Mouse (Mus musculus): Measurements from ENCODE around the gene Vwa8.

Vwa8 gene

DNA sequence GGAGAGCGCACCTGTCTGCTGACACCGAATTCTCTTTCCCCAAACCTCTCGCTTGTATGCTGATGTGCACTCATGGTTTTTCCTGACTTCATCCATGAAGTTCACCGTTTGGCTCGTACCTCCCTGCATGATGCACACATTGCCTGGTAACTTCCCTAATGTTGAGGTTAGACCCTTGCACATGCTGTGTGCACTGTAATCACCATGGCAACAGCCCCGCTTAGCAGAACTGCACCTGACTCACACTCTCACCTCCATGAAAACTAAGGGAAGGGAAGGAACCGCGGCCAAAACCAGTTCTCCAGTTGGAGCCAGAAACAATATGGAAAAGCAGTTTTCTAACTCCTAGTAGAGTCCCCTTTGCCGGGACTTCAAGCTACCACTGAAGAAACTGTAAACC is 294.8 kb downstream of the Vwa8 start:
- no peak for ATAC-seq (ENCODE audit: low TSS enrichment)

DNA sequence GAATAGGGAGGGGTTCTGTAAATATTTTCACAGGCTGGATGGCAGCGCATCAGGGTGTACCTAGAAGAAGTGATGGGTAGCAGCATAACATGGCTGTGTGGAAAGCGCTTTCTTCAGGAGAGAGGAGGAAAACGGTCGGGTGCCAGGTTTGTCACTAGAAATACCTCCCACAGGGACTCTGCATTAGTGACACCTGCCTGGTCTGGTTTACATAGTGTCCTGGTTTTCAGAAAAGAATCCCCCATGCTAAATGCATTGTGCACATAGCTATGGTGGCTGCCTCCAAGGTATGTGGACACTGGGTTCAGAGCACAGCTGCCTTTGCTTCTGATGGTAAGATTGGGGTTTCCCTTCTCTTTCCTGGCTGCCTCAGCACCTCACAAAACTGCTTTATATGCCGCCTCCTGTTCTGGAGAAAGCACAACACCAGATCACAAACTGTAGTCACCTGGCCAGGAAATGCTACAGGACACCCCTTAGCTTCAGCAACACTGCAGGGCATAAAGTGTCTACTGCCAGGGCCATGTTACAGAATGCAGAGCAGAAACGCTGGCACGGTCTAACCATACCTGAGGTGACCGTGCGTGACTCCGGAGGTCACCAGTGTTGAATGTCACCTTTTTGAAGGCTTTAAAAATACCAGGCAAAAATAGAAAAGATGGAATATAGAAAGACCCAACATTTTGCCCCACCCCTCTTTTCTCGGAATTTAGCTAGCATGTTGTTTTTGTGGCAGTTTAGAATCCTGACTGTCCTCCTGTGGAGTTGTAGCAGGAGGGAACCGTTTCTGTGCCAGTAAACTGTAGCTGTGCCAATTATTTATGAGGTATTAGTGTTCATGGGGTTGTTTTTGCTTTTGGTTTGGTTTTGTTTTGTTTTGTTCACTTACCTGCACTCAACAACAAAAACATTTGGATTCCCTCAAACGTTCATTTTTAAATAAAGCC is 295.7 kb downstream of the Vwa8 start:
- no peak for ATAC-seq (ENCODE audit: low TSS enrichment)

DNA sequence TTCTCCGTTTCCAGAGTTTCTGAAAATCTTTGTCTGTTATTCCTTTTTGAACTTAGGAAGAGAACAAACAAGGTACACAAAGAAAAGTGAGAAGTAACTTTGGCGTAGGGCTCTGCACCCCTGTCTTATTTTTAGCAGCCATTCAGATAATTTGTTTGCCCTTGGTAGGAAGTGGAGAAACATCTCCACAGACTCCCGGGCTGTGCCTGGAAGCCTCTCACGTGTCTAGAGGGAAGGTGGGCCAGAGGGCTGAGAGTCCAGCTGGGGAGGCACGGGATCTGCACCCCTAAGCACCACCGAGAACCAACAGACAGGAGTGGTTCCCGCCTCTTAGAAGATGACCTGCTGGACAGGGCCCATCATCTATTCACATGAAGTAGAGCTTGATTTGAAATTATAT is 302.9 kb downstream of the Vwa8 start:
- no peak for ATAC-seq (ENCODE audit: low TSS enrichment)

DNA sequence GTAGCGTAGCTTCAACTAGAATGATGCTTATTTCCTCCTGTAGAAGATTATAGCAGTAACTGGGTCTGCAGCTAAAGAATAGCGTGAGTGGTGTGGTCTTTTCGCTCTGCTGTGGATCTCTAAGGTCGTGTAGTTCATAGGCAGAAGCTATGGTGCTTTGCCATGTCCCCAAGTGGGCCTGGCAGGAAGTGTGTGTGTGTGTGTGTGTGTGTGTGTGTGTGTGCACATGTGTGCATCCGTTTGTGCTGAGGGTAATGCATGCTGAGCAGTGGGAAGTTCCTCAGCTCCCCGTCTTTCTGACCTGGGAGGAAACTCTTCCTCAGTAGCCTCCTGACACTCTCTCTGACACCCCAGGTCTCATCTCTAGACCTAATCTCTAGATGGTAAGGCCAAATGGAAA is 305.0 kb downstream of the Vwa8 start:
- no peak for ATAC-seq (ENCODE audit: low TSS enrichment)

DNA sequence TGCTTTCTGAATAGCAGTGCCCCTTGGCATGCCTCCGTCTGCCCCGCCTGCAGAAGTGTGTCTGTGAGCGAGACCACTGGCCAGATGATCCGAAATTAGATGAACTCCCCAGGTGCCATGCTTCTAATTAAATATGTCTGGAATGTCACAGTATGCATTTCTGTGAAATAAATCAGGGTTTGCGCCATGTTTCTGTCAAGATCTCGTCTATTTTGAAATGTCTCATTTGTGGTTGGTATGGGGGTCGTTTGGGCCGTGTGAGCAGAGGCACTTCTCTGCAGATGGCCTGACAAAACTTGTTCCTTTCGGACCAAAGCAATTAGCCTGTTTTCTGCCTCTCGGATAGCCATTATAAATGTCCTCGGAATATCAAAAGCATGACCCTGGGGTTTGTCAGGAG is 306.1 kb downstream of the Vwa8 start:
- ATAC-seq (ENCODE audit: low TSS enrichment): no peak

- ATAC-seq (ENCODE audit: low TSS enrichment): no peak
These were observed 307.9 kb downstream of the Vwa8 start for GRCm38 (mm10) chr14:79156526-79157411.

DNA sequence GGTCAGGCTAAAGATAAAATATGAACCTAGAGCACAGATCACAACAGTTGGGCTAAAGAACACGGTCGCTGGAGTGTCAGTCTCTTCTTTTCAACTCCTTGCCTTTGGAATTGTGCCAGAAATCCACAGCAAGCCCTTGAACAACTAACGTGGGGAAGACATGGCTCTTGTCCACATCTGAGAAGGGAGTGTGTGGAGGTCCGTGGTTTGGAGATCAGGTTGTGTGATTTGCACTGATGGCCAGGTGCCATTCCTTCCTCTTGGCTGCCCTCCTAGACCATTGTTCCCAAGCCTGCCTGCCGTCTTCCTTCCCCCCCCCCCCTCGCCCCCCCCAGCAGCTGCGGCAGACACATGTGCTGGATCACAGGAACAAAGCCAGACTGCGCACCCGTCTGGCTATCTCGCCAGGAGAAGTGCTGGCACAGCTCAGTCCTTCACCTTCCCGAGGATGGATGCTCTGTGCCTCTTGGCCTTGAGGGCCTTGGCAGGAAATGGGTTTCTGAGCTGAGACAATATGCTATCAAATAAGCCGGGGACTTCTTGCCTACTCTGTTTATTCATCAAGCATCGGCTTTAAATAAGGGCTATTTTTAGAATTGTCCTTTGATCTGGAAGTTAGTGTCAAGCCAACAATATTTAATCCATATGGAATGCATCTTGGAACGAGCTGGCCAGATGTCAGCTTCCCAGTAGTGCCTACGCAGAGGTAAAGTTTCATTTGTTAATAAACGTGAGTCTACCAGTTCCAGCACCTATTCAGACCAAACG is 308.8 kb downstream of the Vwa8 start:
- ATAC-seq (ENCODE audit: low TSS enrichment): no peak

DNA sequence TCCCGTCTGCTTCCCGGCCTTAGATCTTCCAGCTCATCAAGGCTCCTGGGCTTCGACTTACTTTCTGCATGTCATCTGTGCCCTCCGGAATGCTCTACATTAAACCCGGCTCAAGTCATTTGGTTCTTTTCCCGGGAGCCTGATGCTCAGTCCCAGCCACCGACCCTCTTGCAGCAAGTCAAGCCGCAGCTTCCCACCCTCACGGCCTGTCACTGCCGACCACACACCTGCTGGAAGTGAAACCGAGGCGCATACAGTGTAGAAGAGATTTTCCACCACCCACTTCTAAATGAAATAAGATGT is 309.3 kb downstream of the Vwa8 start:
- no peak for ATAC-seq (ENCODE audit: low TSS enrichment)

GRCm38 (mm10) chr14:79158673-79159200 is 309.9 kb downstream of the Vwa8 start:
- ATAC-seq (ENCODE audit: low TSS enrichment): no peak

DNA sequence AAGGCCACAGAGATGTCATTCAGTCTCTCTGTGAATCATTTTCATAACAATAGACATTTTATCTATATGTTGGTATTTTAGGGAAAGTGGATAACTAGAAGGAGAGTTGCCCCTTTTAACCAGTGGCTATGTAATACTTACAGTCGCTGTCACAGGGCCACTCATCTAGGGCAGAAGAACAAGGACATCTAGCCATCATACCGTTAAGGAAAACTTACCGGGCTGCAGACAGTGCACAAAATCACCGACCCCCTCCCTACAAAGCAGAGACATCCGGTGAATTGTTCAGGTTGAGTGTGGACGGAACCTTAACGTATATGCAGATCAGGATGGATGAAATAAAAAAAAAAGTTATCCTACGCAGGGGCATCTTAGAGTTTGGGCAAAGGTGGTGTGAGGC is 310.6 kb downstream of the Vwa8 start:
- no peak for ATAC-seq (ENCODE audit: low TSS enrichment)

- ATAC-seq (ENCODE audit: low TSS enrichment): no peak
These were observed 311.6 kb downstream of the Vwa8 start for GRCm38 (mm10) chr14:79160486-79160885.

GRCm38 (mm10) chr14:79160966-79161365 is 312.1 kb downstream of the Vwa8 start:
- ATAC-seq (ENCODE audit: low TSS enrichment): no peak

- ATAC-seq (ENCODE audit: low TSS enrichment): no peak
These were observed 312.9 kb downstream of the Vwa8 start for GRCm38 (mm10) chr14:79161741-79162140.

GRCm38 (mm10) chr14:79162678-79163077 is 313.8 kb downstream of the Vwa8 start:
- no peak for ATAC-seq (ENCODE audit: low TSS enrichment)

GRCm38 (mm10) chr14:79164334-79164733 is 315.5 kb downstream of the Vwa8 start:
- no peak for ATAC-seq (ENCODE audit: low TSS enrichment)

DNA sequence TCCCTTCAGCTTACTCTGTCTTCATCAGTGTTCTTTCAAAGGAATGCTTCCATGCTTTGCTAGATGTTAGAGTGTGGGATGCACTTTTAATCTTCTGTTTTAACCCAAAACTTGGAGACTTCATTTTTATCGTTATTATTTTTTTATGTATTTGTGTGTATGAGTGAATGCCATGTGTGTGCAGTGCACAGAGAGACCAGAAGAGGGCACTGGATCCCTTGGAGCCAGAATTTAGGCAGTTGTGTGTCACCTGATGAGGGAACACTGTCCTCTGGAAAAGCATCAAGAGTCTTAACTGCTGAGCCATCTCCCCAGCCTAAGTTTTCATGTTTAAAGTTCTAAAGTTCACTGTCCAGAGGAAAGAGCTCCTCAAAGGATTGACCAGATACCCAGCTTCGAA is 316.1 kb downstream of the Vwa8 start:
- no peak for ATAC-seq (ENCODE audit: low TSS enrichment)

DNA sequence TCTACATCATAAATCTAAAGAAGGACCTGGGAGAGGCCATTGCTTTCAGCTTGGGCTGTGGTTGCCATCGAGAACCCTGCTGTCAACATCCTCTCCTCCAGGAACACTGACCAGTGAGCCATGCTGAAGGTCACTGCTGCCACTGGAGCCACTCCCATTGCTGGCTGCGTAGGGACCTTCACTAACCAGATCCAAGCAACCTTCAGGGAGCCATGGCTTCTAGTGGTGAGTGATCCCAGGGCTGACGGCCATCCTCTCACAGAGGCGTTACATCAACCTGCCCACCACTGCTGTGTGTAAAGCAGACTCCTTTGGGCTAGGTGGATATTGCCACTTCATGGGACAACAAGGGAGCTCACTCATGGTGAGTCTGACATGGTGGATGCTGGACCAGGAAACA is 325.7 kb downstream of the Vwa8 start:
- no peak for ATAC-seq (ENCODE audit: low TSS enrichment)

GRCm38 (mm10) chr14:79177754-79178153 is 328.9 kb downstream of the Vwa8 start:
- ATAC-seq (ENCODE audit: low TSS enrichment): peak; percentile 87

DNA sequence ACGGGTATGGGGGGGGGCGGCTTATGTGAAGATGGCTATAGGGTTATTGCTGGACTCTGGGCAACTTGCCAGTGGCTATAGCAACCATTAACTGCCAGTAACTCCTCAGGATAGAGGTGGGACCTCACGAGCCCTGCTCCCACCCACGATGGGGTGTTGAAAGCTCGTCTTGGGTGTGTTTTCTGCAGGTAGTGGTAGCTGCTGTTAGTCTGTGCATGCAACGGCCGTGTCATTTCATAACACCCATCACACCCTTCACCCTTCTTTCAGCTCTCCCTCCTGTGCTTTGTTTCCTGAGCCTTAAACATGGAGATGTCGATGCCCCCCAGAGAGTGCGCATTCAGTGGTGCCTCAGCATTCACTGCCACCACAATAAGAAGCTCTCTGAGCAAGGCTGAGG is 329.4 kb downstream of the Vwa8 start:
- no peak for ATAC-seq (ENCODE audit: low TSS enrichment)

DNA sequence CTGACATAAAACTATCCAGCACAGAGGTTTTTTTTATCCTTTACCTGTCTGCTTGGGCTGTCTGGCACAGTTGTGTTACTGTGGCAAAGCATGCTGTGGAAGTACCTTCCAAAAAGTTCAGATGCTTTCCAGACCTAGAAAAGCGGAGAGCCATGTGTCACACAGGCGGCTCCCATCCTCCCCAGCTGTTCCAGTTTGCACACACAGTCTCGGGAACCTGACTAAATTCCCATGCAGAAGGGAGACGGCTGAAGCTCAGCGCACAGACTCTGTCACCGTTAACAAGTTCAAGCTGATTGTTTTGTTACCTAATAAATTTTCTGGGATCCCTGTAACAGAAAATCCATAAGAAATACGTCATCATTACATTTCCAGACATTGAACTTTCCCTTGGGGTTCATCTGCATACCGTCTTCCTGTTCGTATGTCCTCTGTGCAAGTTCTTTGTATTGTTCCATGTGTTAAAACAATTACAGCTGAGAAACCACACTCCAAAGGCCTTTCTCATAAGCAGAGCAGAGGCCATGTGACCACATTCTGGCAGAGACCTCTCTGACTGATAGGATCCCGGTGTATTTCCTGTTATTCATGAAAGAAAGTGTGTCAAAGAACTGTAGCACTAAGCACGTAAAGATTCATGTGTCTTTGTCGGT is 331.4 kb downstream of the Vwa8 start:
- peak; percentile 74 for ATAC-seq (ENCODE audit: low TSS enrichment)

DNA sequence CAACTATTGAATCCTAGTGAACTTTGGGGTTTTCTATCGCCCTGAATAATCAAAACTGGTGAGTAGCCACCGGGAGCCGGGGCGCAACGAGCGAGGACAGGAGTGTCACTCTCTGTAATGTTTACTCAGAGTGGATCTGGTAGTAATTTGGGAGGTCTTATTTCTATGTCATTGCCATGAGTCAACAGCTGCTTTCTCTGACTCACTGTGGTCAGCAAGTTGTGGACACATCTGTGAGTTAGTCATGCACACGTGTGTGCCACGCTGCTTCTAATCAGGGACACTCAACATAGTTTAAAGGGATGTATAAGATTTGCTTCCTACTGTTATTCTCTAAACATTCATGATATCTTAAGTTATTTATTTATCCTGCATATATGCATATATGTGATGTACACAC is 332.9 kb downstream of the Vwa8 start:
- ATAC-seq (ENCODE audit: low TSS enrichment): no peak

Data from frontal cortex, adult (tissue).